Mouse (Mus musculus) stomach, postnatal 0 days (tissue): ENCODE results near the gene Sgk1.

Source experiments
- CTCF ChIP-seq: IDR thresholded peaks from 2 replicates; pipeline ENCODE4 v1.5.1; 2016; ENCODE audit warnings: antibody characterized with exemption, low read depth, mild to moderate bottlenecking, moderate library complexity
- EP300 ChIP-seq: optimal IDR thresholded peaks from 2 replicates; pipeline ENCODE3; 2016; ENCODE audit warnings: antibody characterized with exemption

DNA sequence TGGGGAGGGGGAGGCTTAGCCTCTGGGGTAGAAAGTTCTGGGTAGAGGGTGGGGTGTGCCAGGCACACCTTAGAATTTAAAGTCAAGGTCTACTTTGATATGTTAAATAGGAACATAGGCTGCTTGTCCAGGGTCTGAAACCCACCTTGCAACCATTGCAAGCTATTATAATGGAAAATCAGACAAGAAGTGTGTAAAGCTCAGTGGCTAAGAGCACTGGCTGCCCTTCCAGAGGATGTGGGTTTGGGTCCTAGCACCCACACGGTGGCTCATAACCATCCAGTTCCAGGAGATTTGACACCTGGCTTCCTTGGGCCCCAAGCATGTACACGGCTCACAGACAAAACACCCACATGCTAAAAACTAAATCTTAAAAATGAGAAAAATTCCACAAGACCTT is 100.3 kb downstream of the Sgk1 start:
- TF ChIP-seq EP300 (no peak), CTCF (no peak)
